Mouse (Mus musculus): ENCODE measurements around the gene Doc2a. TPM values are rescaled to one million over a fixed set of nuclear protein-coding genes. Genes with fewer than 3 reads are reported as not detected.

The Doc2a gene
- total and polyA plus RNA-seq, 3 experiments: 2.3 TPM; not detected in 2

- Histone ChIP-seq H3K9ac (ENCODE audit: control insufficient read depth, low read depth, low read length, poor library complexity, severe bottlenecking) (peak overlapping the region; percentile 65), H3K79me2 (ENCODE audit: control insufficient read depth, insufficient read depth, low read length, poor library complexity) (peaks cover 35% of the 10 kb centered on the region), H3K27ac (ENCODE audit: control insufficient read depth, low read depth, low read length) (peak overlapping the region; percentile 92), H3K27me3 (ENCODE audit: control insufficient read depth in 1 of 2, insufficient read depth in 2 of 2, low read length in 2 of 2) (no peaks in the 10 kb centered on the region), H3K4me1 (ENCODE audit: control insufficient read depth in 1 of 2, insufficient read depth in 2 of 2, low read length in 2 of 2) (peaks cover 20 to 47% of the 10 kb centered on the region in 2 experiments), H3K9me3 (replicated peaks; ENCODE audit: insufficient read depth, low read length) (no peaks in the 10 kb centered on the region), H3K36me3 (ENCODE audit: control insufficient read depth in 1 of 2, insufficient read depth in 2 of 2, low read length in 2 of 2) (peaks cover 9 to 44% of the 10 kb centered on the region in 2 experiments), H3K4me3 (ENCODE audit: control insufficient read depth in 1 of 2, insufficient read depth in 1 of 2, low read depth in 2 of 2, low read length in 2 of 2) (peak overlapping the region; percentile 56 to 78)
- DNase-seq (ENCODE audit: low read depth, low spot score): peak; percentile 79
- no peak for TF ChIP-seq ZC3H11A (IDR thresholded peaks at IDR 0.05; ENCODE audit: low read depth, low read length)
- TF ChIP-seq RCOR1 (IDR thresholded peaks at IDR 0.05; ENCODE audit: low read depth, low read length): 0 out of 2 replicates have a peak, but pooled peaks have one; percentile 17
- TF ChIP-seq ZNF384 (IDR thresholded peaks at IDR 0.05; ENCODE audit: low read depth, low read length): peak; percentile 40; the same call in 1 of the 2 replicates
- 0 out of 2 replicates have a peak, but pooled peaks have one; percentile 37 for TF ChIP-seq E2F4 (IDR thresholded peaks at IDR 0.05; ENCODE audit: borderline replicate concordance, low read depth, low read length)
- TF ChIP-seq MXI1 (IDR thresholded peaks at IDR 0.05; ENCODE audit: low read depth, low read length): peak; percentile 68
- TF ChIP-seq SMC3 (IDR thresholded peaks at IDR 0.05; ENCODE audit: low read depth, low read length): no peak
- TF ChIP-seq ELF1 (IDR thresholded peaks at IDR 0.05; ENCODE audit: low read depth, low read length): no peak
- TF ChIP-seq GATA1 (IDR thresholded peaks at IDR 0.05; ENCODE audit: low read depth, low read length): no peak
- TF ChIP-seq USF1 (IDR thresholded peaks at IDR 0.05; ENCODE audit: low read depth, low read length): no peak
- peak; percentile 74 for TF ChIP-seq NRF1 (IDR thresholded peaks at IDR 0.05; ENCODE audit: insufficient read depth, low read depth, low read length, poor library complexity, severe bottlenecking)
- TF ChIP-seq CHD2 (IDR thresholded peaks at IDR 0.05; ENCODE audit: low read length): no peak
- TF ChIP-seq CTCF (IDR thresholded peaks at IDR 0.05 in 2 of 3, conservative IDR thresholded peaks at IDR 0.05 in 1 of 3; ENCODE audit: control insufficient read depth in 1 of 3, insufficient read depth in 1 of 3, low read depth in 2 of 3, low read length in 3 of 3, poor library complexity in 1 of 3, severe bottlenecking in 1 of 3): no peak
- TF ChIP-seq MEF2A (IDR thresholded peaks at IDR 0.05; ENCODE audit: extremely low read depth, insufficient replicate concordance, low read depth, low read length, poor library complexity, severe bottlenecking): no peak
- TF ChIP-seq GABPA (IDR thresholded peaks at IDR 0.05; ENCODE audit: low read depth, low read length): no peak
- peak; percentile 100 for TF ChIP-seq ZKSCAN1 (IDR thresholded peaks at IDR 0.05; ENCODE audit: low read depth, low read length)
- no peak for TF ChIP-seq MAZ (IDR thresholded peaks at IDR 0.05; ENCODE audit: low read depth, low read length)
- peak; percentile 53; the same call in 1 of the 2 replicates for TF ChIP-seq TCF12 (IDR thresholded peaks at IDR 0.05; ENCODE audit: low read depth, low read length)
- TF ChIP-seq POLR2AphosphoS2 (IDR thresholded peaks at IDR 0.05; ENCODE audit: low read length): no peak
- TF ChIP-seq KAT2A (conservative IDR thresholded peaks at IDR 0.05; ENCODE audit: low read depth, low read length): no peak
- TF ChIP-seq USF2 (IDR thresholded peaks at IDR 0.05; ENCODE audit: borderline replicate concordance in 1 of 2, insufficient read depth in 1 of 2, low read depth in 1 of 2, low read length in 2 of 2): no peak
- TF ChIP-seq MYC (IDR thresholded peaks at IDR 0.05; ENCODE audit: low read depth, low read length): peak; percentile 82
- TF ChIP-seq POLR2A (IDR thresholded peaks at IDR 0.05; ENCODE audit: control insufficient read depth in 1 of 2, insufficient read depth in 1 of 2, low read depth in 1 of 2, low read length in 2 of 2, poor library complexity in 1 of 2): peak in 1 of 2 experiments; percentile 43; a peak in 1 of 4 replicates
- no peak for TF ChIP-seq JUND (IDR thresholded peaks at IDR 0.05; ENCODE audit: low read depth, low read length)
- peak; percentile 77 for TF ChIP-seq SIN3A (IDR thresholded peaks at IDR 0.05; ENCODE audit: low read length)
- TF ChIP-seq MAX (IDR thresholded peaks at IDR 0.05; ENCODE audit: low read length): peak; percentile 68; the same call in 1 of the 2 replicates
- TF ChIP-seq HCFC1 (IDR thresholded peaks at IDR 0.05; ENCODE audit: low read depth, low read length): no peak
- TF ChIP-seq TAL1 (IDR thresholded peaks at IDR 0.05; ENCODE audit: low read length): no peak
- TF ChIP-seq MAFK (IDR thresholded peaks at IDR 0.05; ENCODE audit: borderline replicate concordance, low read depth, low read length): no peak
- TF ChIP-seq ETS1 (IDR thresholded peaks at IDR 0.05; ENCODE audit: low read depth, low read length): peak; percentile 64; the same call in 1 of the 2 replicates
- TF ChIP-seq POLR2AphosphoS5 (IDR thresholded peaks at IDR 0.05; ENCODE audit: borderline replicate concordance, low read depth, low read length): no peak
- TF ChIP-seq BHLHE40 (IDR thresholded peaks at IDR 0.05; ENCODE audit: borderline replicate concordance, low read depth, low read length): no peak
- no peak for TF ChIP-seq UBTF (IDR thresholded peaks at IDR 0.05; ENCODE audit: borderline replicate concordance, insufficient read depth, low read depth, low read length)
- no peak for TF ChIP-seq ZMIZ1 (IDR thresholded peaks at IDR 0.05; ENCODE audit: low read depth, low read length)
- TF ChIP-seq RAD21 (IDR thresholded peaks at IDR 0.05; ENCODE audit: low read depth, low read length): no peak
- peak; percentile 36; the same call in 1 of the 2 replicates for TF ChIP-seq TBP (IDR thresholded peaks at IDR 0.05; ENCODE audit: low read depth, low read length)
- TF ChIP-seq EP300 (IDR thresholded peaks at IDR 0.05; ENCODE audit: low read depth in 1 of 2, low read length in 2 of 2): peak; percentile 57 to 62
- no peak for TF ChIP-seq MYB (IDR thresholded peaks at IDR 0.05; ENCODE audit: low read depth, low read length)
Measured at GRCm38 (mm10) chr7:126801057-126801422, 46.2 kb upstream of the Doc2a start.

Data from MEL (cell line).